Mouse (Mus musculus): ENCODE data around the gene Fam3c.

Fam3c gene

DNA sequence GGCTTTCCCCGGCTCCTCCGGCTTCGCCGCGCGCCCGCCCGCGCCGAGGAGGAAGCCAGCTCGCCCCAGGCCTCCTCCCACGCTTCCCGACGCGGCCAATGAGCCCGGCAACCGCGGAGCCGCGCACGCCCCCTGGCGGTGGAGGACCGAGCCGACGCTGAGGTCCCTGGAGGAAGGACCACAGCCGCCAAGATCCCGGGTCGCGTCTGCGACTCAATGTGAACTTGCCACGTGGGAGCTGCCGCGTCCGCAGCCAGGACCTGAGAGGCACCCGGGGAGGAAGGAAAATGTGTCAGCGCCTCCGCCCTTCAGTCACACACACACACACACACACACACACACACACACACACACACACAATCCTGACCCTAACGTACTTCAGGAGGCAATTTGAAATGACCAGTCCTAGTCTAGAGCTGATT lies at the start of gene Fam3c:
TSS of gene Fam3c (minus strand) at position 158 of the 422 bp plus-strand sequence.
- DNase-seq = peak; percentile 99

GRCm38 (mm10) chr6:22405021-22405420 lies 49.0 kb upstream of the Fam3c start:
- DNase-seq = no peak

GRCm38 (mm10) chr6:22403736-22404135 lies 47.7 kb upstream of the Fam3c start:
- DNase-seq = no peak

GRCm38 (mm10) chr6:22403317-22403716 lies 47.3 kb upstream of the Fam3c start:
- no peak for DNase-seq

DNA sequence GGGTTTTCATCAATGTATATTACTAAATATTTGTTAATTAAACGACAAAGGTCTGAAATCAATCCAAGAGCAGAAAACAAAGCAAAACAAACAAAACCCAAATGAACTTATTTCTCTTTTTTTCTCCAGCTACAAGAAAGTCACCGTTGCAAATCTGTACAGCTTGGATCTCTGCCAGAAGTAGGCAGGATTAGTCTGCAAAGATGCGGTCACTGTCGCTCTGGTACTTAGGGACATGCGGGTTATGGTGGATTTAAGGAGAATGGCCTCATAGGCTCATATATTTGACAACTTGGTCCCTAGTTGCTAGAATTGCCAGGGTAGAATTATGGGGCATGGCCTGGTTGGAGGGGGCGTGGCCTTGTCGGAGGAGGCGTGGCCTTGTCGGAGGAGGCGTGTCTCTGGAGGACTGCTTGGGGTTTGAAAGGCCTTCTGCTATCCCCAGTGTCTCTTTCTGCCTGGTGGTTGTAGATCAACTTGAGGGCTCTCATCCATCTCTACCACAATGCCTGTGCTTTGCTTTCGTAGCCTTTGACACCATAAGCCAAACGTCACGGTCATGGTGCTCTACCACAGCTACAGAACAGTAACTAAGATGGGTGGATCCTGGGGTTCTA lies 46.6 kb upstream of the Fam3c start:
- no peak for DNase-seq

- DNase-seq = no peak
These were observed 46.0 kb upstream of the Fam3c start for GRCm38 (mm10) chr6:22402037-22402436.

GRCm38 (mm10) chr6:22398079-22398774 lies 42.2 kb upstream of the Fam3c start:
- no peak for DNase-seq

DNA sequence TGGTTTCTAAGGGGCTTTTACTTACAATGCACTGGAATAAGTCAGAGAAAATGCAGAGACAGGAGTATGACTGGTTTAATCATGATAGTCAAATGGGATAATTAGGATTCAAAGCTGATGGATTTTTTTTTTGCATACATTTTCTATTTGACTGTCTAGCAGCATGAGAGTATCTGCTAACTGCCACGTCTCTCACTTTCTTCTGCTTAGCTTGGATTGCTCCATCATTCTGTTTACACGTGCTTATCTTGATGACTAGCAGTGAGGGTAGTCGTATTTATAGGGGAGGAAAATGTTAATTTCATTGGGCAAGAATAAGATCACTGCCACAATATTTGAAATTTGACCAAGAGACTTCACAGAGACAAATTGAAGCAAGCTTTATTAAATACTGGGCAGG lies 39.2 kb upstream of the Fam3c start:
- DNase-seq = no peak

DNA sequence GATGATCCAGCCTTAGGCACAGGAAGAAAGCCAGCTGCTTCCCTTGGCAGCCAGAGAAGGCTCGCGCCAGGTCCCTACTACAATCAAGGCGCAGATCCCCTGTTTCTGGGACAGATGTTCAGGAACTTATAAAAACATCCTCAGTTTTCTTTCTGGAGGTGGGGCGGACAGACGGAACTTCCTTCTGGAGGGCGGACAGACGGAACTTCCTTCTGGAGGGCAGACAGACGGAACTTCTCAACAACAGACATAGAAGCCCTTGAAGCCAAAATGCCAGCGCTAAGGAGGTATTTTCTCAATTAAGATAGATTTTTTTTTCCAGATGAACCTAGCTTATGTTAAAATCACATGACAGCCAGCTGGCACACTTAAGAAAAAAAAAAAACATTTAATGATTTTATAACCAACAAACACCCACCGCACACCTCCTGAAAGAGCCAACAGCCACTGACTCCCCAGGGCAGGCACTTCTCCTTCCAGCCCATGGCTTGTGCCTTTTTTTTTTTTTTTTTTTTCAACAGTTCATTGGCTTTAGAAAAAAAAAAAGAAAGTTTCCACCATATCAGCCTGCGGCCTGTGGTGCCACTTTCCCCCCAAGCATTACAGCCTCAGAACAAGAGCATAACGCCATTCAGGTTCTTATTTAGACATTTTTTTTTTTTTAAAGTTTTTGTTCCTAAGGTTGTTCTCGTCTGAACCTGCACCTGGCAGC lies 34.8 kb upstream of the Fam3c start:
- DNase-seq = no peak

DNA sequence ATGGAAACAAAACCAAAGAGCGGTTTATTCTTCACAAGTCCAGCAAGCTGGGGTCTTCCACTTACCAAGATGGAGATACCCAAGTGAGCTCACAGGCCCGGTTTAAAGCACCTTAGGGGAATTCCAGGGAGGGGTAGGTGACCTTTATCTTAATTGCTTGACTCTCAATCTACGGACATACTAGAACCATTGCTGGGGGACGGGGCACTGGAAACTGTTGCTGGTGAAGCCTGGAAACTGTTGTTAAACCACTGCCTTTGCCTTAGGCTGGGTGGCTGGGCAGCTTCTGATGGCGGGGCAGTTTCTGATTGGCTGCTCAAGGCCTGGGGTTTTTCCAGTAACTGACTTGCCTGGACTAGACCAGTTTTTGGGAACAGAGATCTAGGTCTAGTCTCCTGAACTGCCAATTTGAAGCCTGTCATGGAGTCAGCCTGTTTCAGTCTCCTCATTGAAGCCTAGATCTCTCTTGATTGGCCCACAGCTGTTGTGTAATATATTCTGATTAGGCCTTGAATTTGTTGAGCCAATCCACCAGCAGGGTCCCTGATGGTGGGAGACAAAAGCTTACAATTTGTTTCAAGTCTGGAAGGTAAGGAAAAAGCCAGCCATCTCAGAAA lies 29.3 kb upstream of the Fam3c start:
- no peak for DNase-seq

DNA sequence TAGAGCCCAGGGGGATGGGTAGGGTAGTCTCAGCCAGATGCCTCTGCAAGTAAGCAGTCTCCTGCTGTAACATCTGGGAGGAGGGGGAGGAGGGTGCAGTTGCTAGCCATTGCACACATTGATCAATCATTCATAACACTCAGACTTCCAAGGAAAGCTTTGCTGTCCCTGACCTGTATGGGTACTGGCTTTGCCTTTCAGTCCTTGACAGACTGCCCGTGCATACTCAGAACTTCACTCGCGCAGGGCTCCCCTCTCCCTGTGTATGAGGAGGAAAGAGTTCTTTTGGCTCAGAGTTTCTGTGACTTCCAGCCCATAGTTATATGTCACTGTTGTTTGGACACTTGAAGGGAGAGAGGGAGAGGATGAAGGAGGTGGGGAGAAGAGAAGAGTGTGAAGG lies 24.2 kb upstream of the Fam3c start:
- no peak for DNase-seq

DNA sequence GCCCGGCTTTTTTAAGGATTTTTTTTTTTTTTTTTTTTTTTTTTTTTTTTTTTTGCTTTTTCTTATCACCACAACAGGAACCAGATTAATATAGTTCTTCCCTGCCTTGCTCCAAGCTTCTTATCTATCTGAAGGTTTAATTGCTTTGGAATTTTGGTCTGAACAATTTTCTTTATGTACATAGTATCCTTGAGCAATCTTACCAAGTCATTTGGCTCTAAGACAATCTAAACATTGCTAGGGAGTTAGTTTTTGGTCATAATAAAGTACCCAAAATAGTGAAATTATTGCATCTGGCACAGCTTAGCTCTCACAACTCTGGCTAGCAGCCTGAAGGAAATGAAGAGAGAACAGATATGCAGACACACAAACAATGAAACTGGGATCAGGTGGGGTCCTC lies 23.8 kb upstream of the Fam3c start:
- no peak for DNase-seq

DNA sequence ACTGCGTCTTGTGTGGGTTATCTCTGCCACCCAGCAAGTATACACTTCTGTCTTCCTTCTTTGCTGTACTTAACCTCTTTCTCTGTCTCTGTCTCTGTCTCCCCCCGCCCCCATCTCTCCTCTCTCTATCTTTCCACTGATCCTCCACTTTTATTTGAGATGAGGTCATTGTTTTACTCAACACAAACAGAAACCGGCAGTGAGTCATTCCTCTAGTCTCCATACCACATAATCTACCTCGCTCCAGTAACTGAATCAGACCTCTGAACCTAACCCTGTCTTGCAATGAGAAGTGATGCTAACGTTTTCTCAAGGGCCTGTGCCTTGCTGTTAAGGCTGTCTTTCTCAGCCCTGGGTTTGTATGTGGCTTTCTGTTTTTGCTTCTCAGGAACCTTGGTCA lies 22.4 kb upstream of the Fam3c start:
- DNase-seq = no peak

DNA sequence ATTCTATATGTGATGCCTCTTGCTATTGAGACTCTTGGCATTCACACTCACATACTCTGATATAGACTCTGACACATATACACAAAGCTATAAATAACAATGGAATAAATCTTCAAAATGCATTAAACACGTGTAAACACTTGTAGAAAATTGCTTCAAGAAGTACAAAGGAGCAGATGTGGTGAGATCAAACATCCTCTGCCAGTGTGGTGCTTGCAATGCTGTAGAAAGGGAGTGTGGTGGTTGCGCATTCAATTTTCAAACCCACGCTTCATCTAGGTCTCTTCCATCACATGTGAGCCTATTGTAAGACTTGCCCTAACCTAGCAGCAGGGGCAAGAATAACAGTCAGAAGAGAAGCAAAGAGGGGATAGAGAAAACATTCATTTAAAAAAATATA lies 18.7 kb upstream of the Fam3c start:
- no peak for DNase-seq

GRCm38 (mm10) chr6:22373476-22373875 lies 17.4 kb upstream of the Fam3c start:
- no peak for DNase-seq

- no peak for DNase-seq
These were observed 10.9 kb upstream of the Fam3c start for GRCm38 (mm10) chr6:22366977-22367376.

- no peak for DNase-seq
These were observed 7.5 kb upstream of the Fam3c start for GRCm38 (mm10) chr6:22363590-22363989.

GRCm38 (mm10) chr6:22361941-22362340 lies 5.9 kb upstream of the Fam3c start:
- DNase-seq = no peak

DNA sequence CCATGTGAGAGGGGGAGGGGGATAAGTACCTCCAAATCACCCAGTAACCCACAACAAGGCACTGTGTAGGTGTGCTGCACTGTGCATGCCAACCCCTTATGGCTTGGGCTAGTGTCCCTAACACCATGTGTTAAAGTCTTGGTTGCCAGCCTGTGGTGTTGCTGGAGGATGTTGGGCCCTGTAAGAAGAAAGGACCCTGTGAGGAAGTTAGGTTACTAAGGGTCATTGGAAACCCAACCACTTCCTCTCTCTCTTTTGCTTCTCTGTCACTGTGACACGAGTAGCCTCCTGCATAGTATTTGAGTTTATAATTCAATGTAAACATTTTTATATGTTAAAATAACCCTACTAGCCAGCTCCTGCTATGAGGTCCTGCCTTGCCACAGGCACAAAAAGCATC lies 3.0 kb upstream of the Fam3c start:
- DNase-seq = no peak

DNA sequence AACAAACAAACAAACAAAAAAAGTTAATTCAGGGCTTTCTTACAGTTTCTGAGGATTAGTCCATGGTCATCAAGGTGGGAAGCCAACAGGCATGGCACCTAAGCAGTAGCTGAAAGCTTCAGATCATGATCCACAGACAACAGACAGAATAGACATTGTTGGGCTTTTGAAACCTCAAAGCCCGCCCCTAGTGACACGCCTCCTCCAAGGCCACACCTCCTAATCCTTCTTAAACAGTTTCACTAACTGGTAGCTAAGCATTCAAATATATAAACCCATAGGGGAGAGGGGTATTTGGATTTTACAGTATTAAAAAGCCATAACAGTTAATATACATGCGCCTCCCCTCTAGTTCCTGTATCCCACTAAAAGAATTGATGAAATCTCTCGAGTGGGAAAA lies 1.3 kb upstream of the Fam3c start:
- no peak for DNase-seq

GRCm38 (mm10) chr6:22355396-22356085 lies 502 bp downstream of the Fam3c start:
- no peak for DNase-seq

DNA sequence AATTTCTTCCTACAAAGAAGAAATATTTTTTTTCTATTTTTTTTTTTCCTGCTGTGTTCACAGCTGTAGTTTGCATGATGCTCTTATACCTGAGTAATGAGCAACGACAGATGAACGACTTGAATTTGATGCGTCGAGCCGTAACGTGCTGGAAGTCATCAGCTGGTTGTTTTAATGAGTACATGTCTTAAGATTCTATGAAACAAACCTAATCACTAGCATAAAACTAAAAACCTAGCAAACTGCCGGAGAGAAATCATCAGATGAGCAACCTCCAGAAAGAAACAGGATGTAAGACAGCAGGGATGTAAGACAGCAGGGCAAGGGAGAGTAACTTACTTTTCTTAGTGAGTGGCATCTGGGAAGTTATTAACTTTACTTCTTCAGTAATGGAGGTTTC lies 1.4 kb downstream of the Fam3c start:
- no peak for DNase-seq

DNA sequence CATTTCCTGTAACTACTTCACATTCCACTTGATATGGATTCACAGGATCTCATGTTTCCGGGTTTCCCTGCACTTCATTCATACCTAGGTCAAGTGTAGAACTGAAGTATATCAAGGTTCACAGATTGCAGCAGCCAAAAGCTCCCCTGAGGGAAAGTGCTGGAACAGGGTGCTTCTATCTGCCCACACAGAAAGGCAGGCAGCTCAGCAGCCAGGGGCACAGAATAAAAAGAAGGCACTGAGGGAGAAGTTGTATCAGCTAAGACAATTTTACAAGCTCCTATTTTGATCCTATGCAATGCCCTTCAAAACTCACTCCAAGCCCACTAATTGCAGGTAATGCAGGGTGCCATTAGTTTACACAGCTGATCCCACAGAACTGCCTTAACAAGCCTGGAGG lies 2.0 kb downstream of the Fam3c start:
- no peak for DNase-seq

All from right cerebral cortex, postnatal 4 days (tissue).